Mouse (Mus musculus) embryonic fibroblast, embryonic 13.5 days (primary cell): Measurements from ENCODE around the gene Elof1.

Source experiments
- CTCF ChIP-seq: IDR thresholded peaks from 2 replicates; pipeline ENCODE4 v1.5.1; 2011; ENCODE audit warnings: mild to moderate bottlenecking, control low read depth, low read length, moderate library complexity, borderline replicate concordance; ENCODE audit not compliant: insufficient read depth
- POLR2A ChIP-seq: IDR thresholded peaks from 2 replicates; pipeline ENCODE4 v1.6.1; 2011; ENCODE audit warnings: low read depth, mild to moderate bottlenecking, control low read depth, low read length, moderate library complexity

DNA sequence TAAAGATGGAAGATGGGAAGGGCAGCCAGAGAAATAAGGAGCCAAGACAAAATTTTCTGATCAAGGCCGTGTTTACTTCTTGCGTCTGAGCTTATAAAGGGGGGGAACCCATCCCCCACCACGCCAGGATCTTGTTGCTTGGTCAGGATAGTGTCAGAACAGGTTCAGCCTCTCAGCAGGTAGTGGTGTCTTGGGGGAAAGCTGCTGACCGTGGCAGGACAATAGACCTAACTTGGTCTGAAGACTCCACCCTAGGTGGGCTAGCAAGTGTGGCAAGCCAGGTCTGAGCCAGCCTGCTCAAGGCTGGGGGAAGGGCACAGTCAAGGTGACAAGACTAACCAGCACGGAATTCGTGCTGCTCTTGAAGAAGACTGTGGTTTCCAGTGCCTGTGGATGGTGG is 44.3 kb upstream of the Elof1 start:
- TF ChIP-seq CTCF (no peak), POLR2A (no peak)
